15 mouse cellular contexts compared by ENCODE assay signal in genomic region chr2:4326241-4327010, GRCm38 (mm10).
A peak's percentile ranks its signal among the peaks of the same experiment; 100 is the strongest.
DNase-seq lines count a peak whose midpoint lies in the region; ATAC-seq and TF ChIP-seq lines count a peak whose summit lies in the region.
"Had no signal": no experiment of that assay in that cellular context is flagged by ENCODE, and none has a peak within 500 bp of the region (broad histone marks: within the 10 kb centered on the region; RNA-seq: fewer than 3 reads in every experiment).

No protein-coding gene starts in this region.

- TF ChIP-seq EP300 in heart, postnatal 0 days (IDR thresholded peaks at IDR 0.05; ENCODE audit: low read depth): no peak

- no peaks in the 10 kb centered on the region for H3K36me3 ChIP-seq in lung, embryonic 15.5 days
- no peaks in the 10 kb centered on the region for H3K36me3 ChIP-seq in heart, postnatal 0 days (replicated peaks; ENCODE audit: control insufficient read depth, insufficient read depth, low read length)
- H3K36me3 ChIP-seq in stomach, embryonic 16.5 days (ENCODE audit: control insufficient read depth, insufficient read depth, low read length): no peaks in the 10 kb centered on the region
- H3K36me3 ChIP-seq: G1E; hindbrain, embryonic 10.5 days; midbrain, embryonic 15.5 days had no signal

- intact Hi-C loops in gastrocnemius, adult 2 months (cut with DNase I): no loop called here
- intact Hi-C loops in gastrocnemius, postnatal 14 days (cut with DNase I; ENCODE audit: low total_unique reads): no loop called here

- no peaks in the 10 kb centered on the region for H3K27me3 ChIP-seq in lung, embryonic 15.5 days
- no peaks in the 10 kb centered on the region for H3K27me3 ChIP-seq in heart, postnatal 0 days (ENCODE audit: control insufficient read depth, insufficient read depth, low read length)
- H3K27me3 ChIP-seq in stomach, embryonic 16.5 days (ENCODE audit: control insufficient read depth, insufficient read depth, low read length): no peaks in the 10 kb centered on the region
- H3K27me3 ChIP-seq: midbrain, embryonic 15.5 days had no signal

- no peaks in the 10 kb centered on the region for H3K9me3 ChIP-seq in lung, embryonic 15.5 days
- no peaks in the 10 kb centered on the region for H3K9me3 ChIP-seq in heart, postnatal 0 days (replicated peaks; ENCODE audit: control insufficient read depth, low read length)
- H3K9me3 ChIP-seq in stomach, embryonic 16.5 days (replicated peaks; ENCODE audit: control insufficient read depth, low read length): no peaks in the 10 kb centered on the region
- H3K9me3 ChIP-seq: G1E; hindbrain, embryonic 10.5 days; midbrain, embryonic 15.5 days had no signal

- 42% methylated on average over 9 of the region's 9 CpGs for WGBS in lung, embryonic 15.5 days
- WGBS in heart, postnatal 0 days: 33% methylated on average over 9 of the region's 9 CpGs
- WGBS in stomach, embryonic 16.5 days: 38% methylated on average over 9 of the region's 9 CpGs

- H3K4me1 ChIP-seq in lung, embryonic 15.5 days: peaks cover 21% of the 10 kb centered on the region
- peaks cover 33% of the 10 kb centered on the region for H3K4me1 ChIP-seq in heart, postnatal 0 days (ENCODE audit: control insufficient read depth, insufficient read depth)
- peaks cover 16% of the 10 kb centered on the region for H3K4me1 ChIP-seq in stomach, embryonic 16.5 days (ENCODE audit: control insufficient read depth, insufficient read depth, low read length)
- H3K4me1 ChIP-seq: hindbrain, embryonic 10.5 days; midbrain, embryonic 15.5 days had no signal

- no peak overlapping the region for H3K9ac ChIP-seq in lung, embryonic 15.5 days
- no peak overlapping the region for H3K9ac ChIP-seq in heart, postnatal 0 days (replicated peaks; ENCODE audit: low read depth, low read length)
- 0 out of 2 replicates have a peak overlapping the region, but pooled peaks have one; percentile 16 for H3K9ac ChIP-seq in stomach, embryonic 16.5 days (ENCODE audit: low read length)
- H3K9ac ChIP-seq: midbrain, embryonic 15.5 days had no signal

- no peak overlapping the region for H3K4me2 ChIP-seq in lung, embryonic 15.5 days
- H3K4me2 ChIP-seq in heart, postnatal 0 days (ENCODE audit: low read depth, low read length): peak overlapping the region; percentile 24; the same call in 1 of the 2 replicates
- no peak overlapping the region for H3K4me2 ChIP-seq in stomach, embryonic 16.5 days (ENCODE audit: low read depth, low read length)
- H3K4me2 ChIP-seq: midbrain, embryonic 15.5 days had no signal

- peak; percentile 67 for ATAC-seq in lung, embryonic 15.5 days (ENCODE audit: borderline replicate concordance, extremely low read depth, low FRiP score, low TSS enrichment)
- ATAC-seq in heart, postnatal 0 days (ENCODE audit: insufficient read depth, low read depth): peak; percentile 62; the same call in 1 of the 2 replicates
- ATAC-seq in stomach, embryonic 16.5 days (ENCODE audit: insufficient read depth, low FRiP score): peak; percentile 56
- ATAC-seq: midbrain, embryonic 15.5 days had no signal

- DNase-seq in gastrocnemius, adult 2 months: no peak
- DNase-seq in gastrocnemius, postnatal 14 days: no peak
- DNase-seq in lung, postnatal 14 days: no peak
- DNase-seq in heart, postnatal 0 days (ENCODE audit: low spot score): peak; percentile 62
- no peak for DNase-seq in ovary, postnatal 14 days (ENCODE audit: low spot score)
- DNase-seq in ovary, adult 18-20 months (ENCODE audit: low spot score): no peak
- DNase-seq: cerebellum, postnatal 25 days; kidney, adult 8-10 months had no signal

- H3K27ac ChIP-seq in gastrocnemius, adult 2 months: peak overlapping the region; percentile 57
- H3K27ac ChIP-seq in lung, embryonic 15.5 days: peak overlapping the region; percentile 67
- peak overlapping the region; percentile 78 for H3K27ac ChIP-seq in heart, postnatal 0 days (ENCODE audit: low read depth)
- peak overlapping the region; percentile 85 for H3K27ac ChIP-seq in stomach, embryonic 16.5 days (ENCODE audit: low read length)
- H3K27ac ChIP-seq: hindbrain, embryonic 10.5 days; layer of hippocampus, adult 2 months; midbrain, embryonic 15.5 days had no signal

- H3K4me3 ChIP-seq in gastrocnemius, adult 2 months: no peak overlapping the region
- no peak overlapping the region for H3K4me3 ChIP-seq in lung, embryonic 15.5 days
- H3K4me3 ChIP-seq in heart, postnatal 0 days (ENCODE audit: low read depth, low read length): no peak overlapping the region
- no peak overlapping the region for H3K4me3 ChIP-seq in stomach, embryonic 16.5 days (replicated peaks; ENCODE audit: low read length)
- H3K4me3 ChIP-seq: erythroblast, embryonic 14.5 days; hindbrain, embryonic 10.5 days; layer of hippocampus, adult 2 months; midbrain, embryonic 15.5 days had no signal

- TF ChIP-seq CTCF in gastrocnemius, adult 2 months (IDR thresholded peaks at IDR 0.05): no peak
- TF ChIP-seq CTCF in heart, postnatal 0 days (IDR thresholded peaks at IDR 0.05; ENCODE audit: low read depth): no peak
